Mouse (Mus musculus): ENCODE measurements at regions not wholly inside any gene's neighbourhood (a gene's known extent, or its start where the extent isn't known, plus 50 kb on each side); places are given as distances from the start of the nearest gene placed in this dataset. TPM values are rescaled to one million over a fixed set of nuclear protein-coding genes. Genes with fewer than 3 reads are reported as not detected.
A peak's percentile ranks its signal among the peaks of the same experiment; 100 is the strongest.
"Not testable (repeated sequence)": the region's sequence is repeated elsewhere in the genome, so short reads cannot be mapped to it uniquely, and the experiment has no call there.

GRCm38 (mm10) chr13:61805300-61805699 lies 235.4 kb upstream of the Cts3 start:
- ATAC-seq (ENCODE audit: insufficient read depth), result peak; percentile 62
- peak overlapping the region; percentile 71 for H3K4me3 ChIP-seq (replicated peaks)
- not testable (repeated sequence) for H3K36me3 ChIP-seq (replicated peaks); H3K4me1 ChIP-seq (replicated peaks); H3K9me3 ChIP-seq (replicated peaks); H3K9ac ChIP-seq; H3K27me3 ChIP-seq; H3K27ac ChIP-seq (replicated peaks)
- 46% methylated on average over 3 of the region's 3 CpGs for WGBS (ENCODE audit: insufficient replicate concordance)
- H3K4me2 ChIP-seq, result peak overlapping the region; percentile 66

DNA sequence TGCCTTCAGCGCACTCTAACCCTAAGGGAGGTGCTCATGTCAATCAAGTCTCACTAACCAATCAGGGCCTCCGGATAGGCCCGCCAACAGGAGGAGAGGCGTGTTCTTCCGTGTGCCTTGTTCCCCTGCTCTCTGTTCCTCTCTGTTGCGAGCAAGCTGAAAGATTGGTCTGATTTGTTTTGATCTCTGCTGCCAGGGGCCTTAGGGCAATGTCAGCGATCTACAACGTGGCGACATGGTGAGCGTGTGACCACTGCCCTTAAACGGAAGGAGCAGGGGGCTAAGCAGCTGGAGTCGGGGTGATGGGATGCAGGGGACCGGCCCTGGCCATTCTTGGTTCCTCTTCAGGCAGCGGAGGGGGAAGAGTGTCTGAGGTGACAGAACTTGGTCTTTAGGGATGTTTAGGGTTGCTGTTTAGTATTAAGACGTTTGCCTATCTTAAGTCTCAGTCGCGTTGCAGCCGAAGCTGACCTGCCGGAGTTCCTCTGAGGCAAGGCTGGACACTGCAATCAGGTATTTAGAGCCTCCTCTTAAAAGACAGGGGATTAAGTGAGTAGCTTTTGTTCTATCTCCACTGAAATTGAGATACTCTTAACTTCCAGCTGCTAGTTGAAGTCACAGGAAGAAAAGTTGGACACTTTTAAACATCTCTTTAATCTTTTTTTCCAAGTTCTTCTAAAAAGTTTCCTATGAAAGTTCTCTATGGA lies 234.4 kb upstream of the Cts3 start:
- peak; percentile 76 for ATAC-seq (ENCODE audit: insufficient read depth)
- H3K27me3 ChIP-seq; H3K9me3 ChIP-seq (replicated peaks); H3K4me1 ChIP-seq (replicated peaks); H3K36me3 ChIP-seq (replicated peaks): not testable (repeated sequence)
- Histone ChIP-seq H3K4me2 (peak overlapping the region; percentile 66), H3K9ac (peak overlapping the region; percentile 60), H3K27ac (replicated peaks) (peak overlapping the region; percentile 65; the same call in 1 of the 2 replicates), H3K4me3 (replicated peaks) (peak overlapping the region; percentile 71)
- under 1% methylated on average over 19 of the region's 19 CpGs for WGBS (ENCODE audit: insufficient replicate concordance)

DNA sequence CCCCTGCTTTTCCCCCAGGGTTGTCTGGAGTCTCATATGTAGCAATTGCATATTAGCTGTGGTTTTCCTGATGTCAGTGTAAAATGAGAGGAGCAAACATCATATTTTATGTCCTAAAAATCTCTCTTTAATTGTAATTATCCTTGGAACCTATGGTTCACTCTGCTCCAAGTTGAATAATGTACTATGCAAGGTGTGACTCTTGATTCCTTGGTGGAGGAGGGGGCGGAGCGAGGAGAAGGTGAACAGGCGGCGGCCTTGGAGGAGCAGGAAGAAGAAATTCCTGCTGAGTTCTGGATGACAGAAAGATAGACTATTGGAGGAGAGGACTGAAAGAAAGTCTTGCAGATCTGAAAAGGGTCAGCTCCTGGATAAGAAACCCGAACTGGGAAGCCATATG lies 233.8 kb upstream of the Cts3 start:
- Histone ChIP-seq H3K4me2 (peak overlapping the region; percentile 66), H3K4me3 (replicated peaks) (peak overlapping the region; percentile 71)
- WGBS (ENCODE audit: insufficient replicate concordance), result 27% methylated on average over 5 of the region's 5 CpGs
- H3K4me1 ChIP-seq (replicated peaks); H3K27me3 ChIP-seq; ATAC-seq (ENCODE audit: insufficient read depth); H3K9ac ChIP-seq; H3K36me3 ChIP-seq (replicated peaks); H3K27ac ChIP-seq (replicated peaks); H3K9me3 ChIP-seq (replicated peaks): not testable (repeated sequence)

- H3K4me3 ChIP-seq (replicated peaks); H3K27me3 ChIP-seq; ATAC-seq (ENCODE audit: insufficient read depth); H3K9me3 ChIP-seq (replicated peaks); H3K36me3 ChIP-seq (replicated peaks); H3K27ac ChIP-seq (replicated peaks); H3K9ac ChIP-seq; H3K4me2 ChIP-seq; H3K4me1 ChIP-seq (replicated peaks): not testable (repeated sequence)
- WGBS (ENCODE audit: insufficient replicate concordance), result 58% methylated on average over 1 of the region's 1 CpGs
These were observed 193.5 kb upstream of the Cts3 start for GRCm38 (mm10) chr13:61763457-61763856.

Small RNA genes lying in the stretch of these regions (microRNA-seq; reads per million reads assigned to microRNA genes)
- not detected for gene Gm23739

Measured in liver, embryonic 15.5 days (tissue).